Mouse (Mus musculus): ENCODE measurements around the gene Ppp1r13l.

GRCm38 (mm10) chr7:19335583-19335982, 24.0 kb upstream of the Ppp1r13l start:
- TF ChIP-seq CTCF (IDR thresholded peaks at IDR 0.05; ENCODE audit: borderline replicate concordance, extremely low read depth, insufficient read depth, insufficient read length) = no peak
- no peak for TF ChIP-seq POLR2A (IDR thresholded peaks at IDR 0.05; ENCODE audit: borderline replicate concordance, extremely low read depth, insufficient read depth, insufficient read length, poor library complexity, severe bottlenecking)

All from brain, embryonic 14.5 days (tissue).